Mouse (Mus musculus): Measurements from ENCODE around the gene Yrdc. TPM values are rescaled to one million over a fixed set of nuclear protein-coding genes. Genes with fewer than 3 reads are reported as not detected.

The Yrdc gene
- polyA plus RNA-seq, 1 experiment from 2014 or later, result 16.4 TPM

DNA sequence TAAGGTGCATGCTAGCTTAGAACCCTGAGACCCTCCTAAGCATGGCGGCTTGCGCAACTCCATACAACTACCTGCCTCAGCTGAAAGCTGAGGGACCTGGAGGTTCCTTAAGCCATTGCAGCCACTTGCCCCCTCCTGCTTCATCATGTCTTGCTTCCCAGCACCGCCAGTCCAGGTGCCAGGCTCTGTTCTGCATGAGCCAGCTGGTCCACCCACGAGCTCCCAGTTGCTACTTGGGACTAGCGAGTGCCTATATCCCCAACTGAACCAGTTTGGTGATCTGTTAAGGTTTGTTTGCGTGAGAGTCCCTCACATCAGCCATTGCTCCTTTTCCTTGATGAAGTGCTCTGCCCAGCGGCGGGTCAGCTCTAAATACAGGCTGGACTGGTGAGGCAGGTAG lies 5.8 kb downstream of the Yrdc start:
- H3K4me1 ChIP-seq (replicated peaks), result peaks cover 17% of the 10 kb centered on the region
- no peak overlapping the region for H3K4me3 ChIP-seq (replicated peaks)
- peaks cover 23% of the 10 kb centered on the region for H3K27me3 ChIP-seq
- no peak overlapping the region for H3K9ac ChIP-seq
- WGBS (ENCODE audit: insufficient replicate concordance), result 82% methylated on average over 8 of the region's 8 CpGs
- H3K9me3 ChIP-seq (replicated peaks), result no peaks in the 10 kb centered on the region
- no peak for ATAC-seq (ENCODE audit: insufficient read depth)
- no peak overlapping the region for H3K4me2 ChIP-seq
- H3K27ac ChIP-seq (replicated peaks), result no peak overlapping the region
- H3K36me3 ChIP-seq (replicated peaks), result peaks cover 43% of the 10 kb centered on the region

DNA sequence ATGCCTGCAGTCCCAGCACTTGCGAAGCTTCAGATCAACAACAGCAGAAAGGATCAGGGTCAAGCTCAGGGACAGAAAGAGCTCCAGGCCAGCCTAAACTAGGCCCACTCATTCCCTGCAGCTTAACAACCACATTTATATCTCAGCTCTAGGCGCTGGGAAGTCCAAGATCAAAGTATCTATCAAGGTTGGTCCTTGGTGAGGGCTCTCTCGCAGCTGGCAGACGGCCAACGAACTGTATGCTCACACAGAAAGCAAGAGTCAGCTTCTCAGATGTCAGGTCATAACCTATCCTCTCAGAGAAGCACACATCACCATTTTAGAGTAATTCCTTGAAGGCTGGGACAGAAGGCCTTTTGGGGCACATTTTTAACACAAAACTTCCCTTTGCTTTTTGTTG lies 7.9 kb downstream of the Yrdc start:
- H3K36me3 ChIP-seq (replicated peaks), result peaks cover 30% of the 10 kb centered on the region
- H3K4me3 ChIP-seq (replicated peaks), result no peak overlapping the region
- 62% methylated on average over 5 of the region's 5 CpGs for WGBS (ENCODE audit: insufficient replicate concordance)
- H3K9ac ChIP-seq, result no peak overlapping the region
- peaks cover 44% of the 10 kb centered on the region for H3K27me3 ChIP-seq
- no peak overlapping the region for H3K4me2 ChIP-seq
- no peak for ATAC-seq (ENCODE audit: insufficient read depth)
- H3K9me3 ChIP-seq (replicated peaks), result no peaks in the 10 kb centered on the region
- H3K27ac ChIP-seq (replicated peaks), result no peak overlapping the region
- H3K4me1 ChIP-seq (replicated peaks), result no peaks in the 10 kb centered on the region

DNA sequence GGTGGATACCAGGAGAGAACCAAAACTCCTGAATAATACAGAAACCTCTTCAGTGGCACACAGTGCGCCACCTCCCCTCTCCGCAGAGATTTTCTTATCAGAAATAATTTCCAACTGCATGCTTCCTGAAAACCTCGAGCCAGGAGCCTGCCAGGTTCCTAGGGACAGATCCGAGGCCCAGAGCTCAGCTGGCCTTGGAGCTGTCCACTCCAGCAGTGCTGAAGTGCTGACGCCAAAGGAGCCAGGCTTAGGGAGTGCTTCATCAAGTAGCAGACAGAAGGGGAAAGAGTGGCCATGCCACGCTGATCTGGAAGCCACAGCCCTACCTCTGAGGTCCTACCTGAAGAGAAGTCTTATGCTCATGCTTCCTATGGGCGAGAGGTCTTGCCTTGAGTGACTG lies 10.0 kb downstream of the Yrdc start:
- H3K4me3 ChIP-seq (replicated peaks), result no peak overlapping the region
- H3K4me2 ChIP-seq, result no peak overlapping the region
- ATAC-seq (ENCODE audit: insufficient read depth), result no peak
- H3K27me3 ChIP-seq, result peaks cover 55% of the 10 kb centered on the region
- H3K36me3 ChIP-seq (replicated peaks), result peaks cover 12% of the 10 kb centered on the region
- H3K27ac ChIP-seq (replicated peaks), result no peak overlapping the region
- no peaks in the 10 kb centered on the region for H3K9me3 ChIP-seq (replicated peaks)
- WGBS (ENCODE audit: insufficient replicate concordance), result 8% methylated on average over 7 of the region's 7 CpGs
- no peak overlapping the region for H3K9ac ChIP-seq
- H3K4me1 ChIP-seq (replicated peaks), result no peaks in the 10 kb centered on the region

DNA sequence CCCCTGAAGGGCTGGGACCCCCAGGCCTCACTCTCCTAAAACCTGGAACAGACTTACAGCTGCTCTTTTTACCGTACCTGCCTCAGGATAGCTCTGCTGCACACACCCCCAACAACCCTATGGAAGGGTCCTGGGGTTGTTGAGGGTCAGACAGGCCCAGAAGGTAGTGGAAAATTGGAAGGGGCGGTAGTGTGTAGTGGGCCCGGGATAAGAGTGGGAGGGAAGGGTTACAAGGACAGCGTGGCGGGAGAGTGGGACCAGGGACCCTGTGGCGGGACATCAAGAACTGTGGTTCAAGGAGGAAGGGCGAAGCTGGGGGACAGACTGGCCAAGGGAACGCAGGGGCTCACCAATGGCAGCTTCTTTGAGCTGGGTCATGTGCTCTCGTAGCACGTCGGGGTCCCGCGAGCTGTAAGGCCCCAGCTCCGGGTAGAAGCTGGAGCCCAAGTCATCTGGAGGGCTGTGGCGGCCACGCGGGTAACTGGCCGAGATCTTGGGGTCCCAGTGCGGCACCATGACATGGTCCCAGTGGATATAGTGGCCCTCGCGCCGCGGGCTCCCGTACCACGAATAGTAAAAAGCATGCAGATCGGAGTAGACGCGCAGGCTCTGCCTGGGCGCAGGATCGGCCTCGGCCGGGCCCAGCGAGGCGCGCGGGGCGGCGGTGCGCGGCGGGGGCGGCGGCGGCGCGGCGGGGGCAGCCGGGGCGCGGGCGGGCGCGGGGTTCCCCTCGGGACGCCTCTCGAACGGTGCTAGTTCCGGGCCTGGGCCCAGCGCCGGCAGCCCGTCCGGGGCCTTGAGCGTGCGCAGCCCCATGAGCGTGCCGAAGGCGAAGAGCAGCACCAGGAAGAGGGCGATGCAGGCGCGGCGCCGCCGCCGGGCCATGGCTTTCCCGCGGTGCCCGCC lies 11.1 kb downstream of the Yrdc start, which contains the start of gene Maneal:
TSS of gene Maneal (minus strand) at position 889 of the 906 bp plus-strand sequence.
- H3K4me1 ChIP-seq (replicated peaks), result no peaks in the 10 kb centered on the region
- peaks cover 55% of the 10 kb centered on the region for H3K27me3 ChIP-seq
- H3K4me3 ChIP-seq (replicated peaks), result peak within 1 kb of the TSS; percentile 23
- no peaks in the 10 kb centered on the region for H3K9me3 ChIP-seq (replicated peaks)
- peak within 1 kb of the TSS; percentile 50 for H3K4me2 ChIP-seq
- H3K36me3 ChIP-seq (replicated peaks), result peaks cover 5% of the 10 kb centered on the region; the same call in 1 of the 2 replicates
- H3K27ac ChIP-seq (replicated peaks), result no peak within 1 kb of the TSS
- no peak for ATAC-seq (ENCODE audit: insufficient read depth)
- WGBS (ENCODE audit: insufficient replicate concordance), result 5% methylated on average over 71 of the region's 77 CpGs
- no peak within 1 kb of the TSS for H3K9ac ChIP-seq

DNA sequence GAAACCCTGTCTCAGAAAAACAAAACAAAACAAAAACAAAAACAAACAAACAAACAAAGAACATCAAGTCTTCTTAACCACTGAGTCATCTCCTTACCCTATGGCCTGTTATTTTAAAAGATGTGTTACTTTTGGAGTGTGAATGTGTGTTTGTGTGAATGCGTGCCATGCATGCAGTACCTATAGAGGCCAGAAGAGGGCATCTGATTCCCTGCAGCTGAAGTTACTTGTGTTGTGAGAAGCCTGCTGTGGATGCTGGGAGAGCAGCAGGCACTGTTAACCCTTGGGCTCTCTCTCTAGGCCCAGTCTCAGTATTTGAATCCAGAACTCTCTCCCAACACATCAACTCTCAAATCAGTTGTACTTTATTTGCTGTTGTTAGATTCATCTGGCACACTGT lies 22.2 kb downstream of the Yrdc start:
- H3K9me3 ChIP-seq (replicated peaks), result no peaks in the 10 kb centered on the region
- no peak overlapping the region for H3K27ac ChIP-seq (replicated peaks)
- H3K27me3 ChIP-seq, result no peaks in the 10 kb centered on the region
- no peaks in the 10 kb centered on the region for H3K4me1 ChIP-seq (replicated peaks)
- no peak overlapping the region for H3K4me2 ChIP-seq
- H3K9ac ChIP-seq, result no peak overlapping the region
- WGBS (ENCODE audit: insufficient replicate concordance), result 78% methylated on average over 1 of the region's 1 CpGs
- no peak for ATAC-seq (ENCODE audit: insufficient read depth)
- no peak overlapping the region for H3K4me3 ChIP-seq (replicated peaks)
- H3K36me3 ChIP-seq (replicated peaks), result no peaks in the 10 kb centered on the region

DNA sequence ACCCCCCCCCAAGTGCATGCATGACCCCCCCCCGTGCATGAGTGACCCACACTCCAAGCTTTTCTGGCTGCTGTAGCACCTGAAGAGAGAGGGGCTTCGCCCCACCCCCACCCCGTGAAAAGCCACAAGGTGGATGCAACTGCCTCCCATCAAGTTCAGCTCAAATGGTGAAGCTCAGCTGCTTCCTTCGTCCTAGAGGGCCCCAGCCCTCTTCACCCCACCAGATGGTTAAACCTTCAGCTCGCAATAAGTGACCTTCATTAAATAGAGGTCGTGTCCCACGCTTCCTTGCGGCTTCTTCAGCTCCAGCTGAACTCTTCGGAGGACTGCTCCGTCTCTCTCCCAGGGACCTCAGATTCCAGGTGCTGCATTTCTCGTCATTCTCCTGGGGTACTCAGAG lies 30.1 kb downstream of the Yrdc start, which contains the start of gene Epha10:
TSS of gene Epha10 (plus strand) at position 301 of the 400 bp plus-strand sequence.
- Histone ChIP-seq H3K27me3 (peaks cover 70% of the 10 kb centered on the region), H3K4me2 (peak within 1 kb of the TSS; percentile 6)

DNA sequence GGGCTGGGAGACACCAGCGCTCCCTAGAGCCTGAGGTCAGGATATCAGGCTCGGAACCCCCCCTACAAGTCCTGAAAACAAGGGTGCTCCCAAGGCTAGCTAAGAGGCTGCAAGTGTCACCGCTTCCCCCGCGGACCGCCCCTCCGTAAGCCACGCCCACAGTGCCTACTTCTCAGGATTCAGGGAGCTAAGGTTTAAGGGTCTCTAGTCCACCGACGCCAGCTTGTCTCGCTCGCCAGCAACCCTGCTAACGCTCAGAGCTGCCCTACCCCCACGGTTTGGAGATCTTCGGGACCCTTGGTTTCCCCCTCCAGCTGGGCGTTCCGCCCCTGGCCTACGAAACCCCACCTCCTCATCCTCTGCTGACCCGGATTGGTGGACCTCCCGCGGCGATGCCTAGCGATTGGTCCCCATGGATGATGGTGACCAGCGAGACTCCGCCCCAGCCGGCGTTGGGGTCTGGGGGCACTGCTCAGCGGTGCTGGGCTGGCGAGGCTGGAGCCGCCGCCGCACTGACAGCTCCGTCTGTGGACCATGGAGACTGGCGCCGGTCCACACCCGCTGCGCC lies 30.9 kb downstream of the Yrdc start:
- Histone ChIP-seq H3K4me3 (replicated peaks) (0 out of 2 replicates have a peak overlapping the region, but pooled peaks have one; percentile 3), H3K36me3 (replicated peaks) (no peaks in the 10 kb centered on the region), H3K4me2 (peak overlapping the region; percentile 6), H3K9me3 (replicated peaks) (no peaks in the 10 kb centered on the region), H3K9ac (no peak overlapping the region), H3K27me3 (peaks cover 78% of the 10 kb centered on the region), H3K27ac (replicated peaks) (no peak overlapping the region), H3K4me1 (replicated peaks) (no peaks in the 10 kb centered on the region)
- no peak for ATAC-seq (ENCODE audit: insufficient read depth)
- WGBS (ENCODE audit: insufficient replicate concordance), result 2% methylated on average over 36 of the region's 37 CpGs

More for the DNA sequence above, 30.1 kb downstream of the Yrdc start, which contains the start of gene Epha10:
- H3K4me3 ChIP-seq (replicated peaks), result 0 out of 2 replicates have a peak within 1 kb of the TSS, but pooled peaks have one; percentile 3
- no peaks in the 10 kb centered on the region for H3K36me3 ChIP-seq (replicated peaks)
- 5% methylated on average over 11 of the region's 11 CpGs for WGBS (ENCODE audit: insufficient replicate concordance)
- no peak within 1 kb of the TSS for H3K27ac ChIP-seq (replicated peaks)
- no peaks in the 10 kb centered on the region for H3K4me1 ChIP-seq (replicated peaks)
- H3K9ac ChIP-seq, result no peak within 1 kb of the TSS
- ATAC-seq (ENCODE audit: insufficient read depth), result no peak
- no peaks in the 10 kb centered on the region for H3K9me3 ChIP-seq (replicated peaks)

DNA sequence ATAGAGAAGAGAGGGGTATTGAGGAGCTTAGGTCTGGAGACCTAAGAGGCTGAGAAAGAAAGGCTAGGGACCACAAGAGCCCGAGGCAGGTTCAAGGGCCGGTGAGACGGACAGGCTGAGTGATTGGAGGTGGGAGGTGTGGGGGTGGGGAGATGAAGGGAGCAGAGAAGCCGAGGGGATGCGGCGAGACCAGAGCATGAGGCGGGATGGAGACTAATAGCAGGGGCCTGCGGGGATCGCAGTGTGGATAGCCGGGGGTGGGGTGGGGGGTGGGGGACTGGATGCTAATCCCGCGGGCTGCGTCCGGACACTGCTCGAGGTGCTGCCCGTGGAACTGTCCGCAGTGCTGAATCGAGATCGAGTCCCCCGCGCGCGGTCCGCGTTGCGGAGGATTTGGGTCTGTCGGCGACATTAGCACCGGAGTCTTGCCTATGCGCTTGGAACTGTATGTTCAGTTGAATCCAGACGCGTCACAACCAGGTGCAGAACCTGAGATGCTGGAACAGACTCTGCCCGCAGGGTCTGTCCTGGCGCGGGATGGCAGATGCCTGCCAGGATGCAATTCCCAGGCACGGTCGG lies 31.8 kb downstream of the Yrdc start:
- Histone ChIP-seq H3K36me3 (replicated peaks) (no peaks in the 10 kb centered on the region), H3K4me2 (no peak overlapping the region), H3K4me3 (replicated peaks) (no peak overlapping the region), H3K27ac (replicated peaks) (no peak overlapping the region), H3K9ac (no peak overlapping the region), H3K27me3 (peaks cover 82% of the 10 kb centered on the region), H3K9me3 (replicated peaks) (no peaks in the 10 kb centered on the region), H3K4me1 (replicated peaks) (no peaks in the 10 kb centered on the region)
- under 1% methylated on average over 37 of the region's 37 CpGs for WGBS (ENCODE audit: insufficient replicate concordance)
- no peak for ATAC-seq (ENCODE audit: insufficient read depth)

DNA sequence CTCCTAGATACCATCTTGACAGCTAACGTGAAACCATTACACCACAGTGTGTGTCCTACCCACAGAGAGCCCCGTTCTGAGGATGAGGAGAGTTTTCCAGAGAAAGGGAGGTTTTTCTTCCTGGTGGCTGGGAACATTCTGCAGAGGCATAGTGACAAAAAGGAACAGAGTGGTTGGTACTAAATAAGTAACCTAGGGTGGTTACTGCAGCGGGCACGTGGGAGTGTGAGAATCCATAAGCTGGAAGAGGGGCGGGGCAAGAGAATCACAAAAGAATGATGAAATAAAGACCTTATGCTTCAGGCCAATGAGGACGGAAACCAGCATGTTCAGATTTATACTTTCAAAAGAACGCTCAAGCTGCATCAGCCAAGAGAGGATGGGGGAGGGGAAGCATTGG lies 38.2 kb downstream of the Yrdc start:
- 53% methylated on average over 7 of the region's 7 CpGs for WGBS (ENCODE audit: insufficient replicate concordance)
- Histone ChIP-seq H3K4me2 (no peak overlapping the region), H3K9ac (no peak overlapping the region), H3K27me3 (peaks cover 69% of the 10 kb centered on the region), H3K27ac (replicated peaks) (no peak overlapping the region), H3K36me3 (replicated peaks) (no peaks in the 10 kb centered on the region), H3K9me3 (replicated peaks) (no peaks in the 10 kb centered on the region), H3K4me3 (replicated peaks) (no peak overlapping the region), H3K4me1 (replicated peaks) (no peaks in the 10 kb centered on the region)
- ATAC-seq (ENCODE audit: insufficient read depth), result no peak

DNA sequence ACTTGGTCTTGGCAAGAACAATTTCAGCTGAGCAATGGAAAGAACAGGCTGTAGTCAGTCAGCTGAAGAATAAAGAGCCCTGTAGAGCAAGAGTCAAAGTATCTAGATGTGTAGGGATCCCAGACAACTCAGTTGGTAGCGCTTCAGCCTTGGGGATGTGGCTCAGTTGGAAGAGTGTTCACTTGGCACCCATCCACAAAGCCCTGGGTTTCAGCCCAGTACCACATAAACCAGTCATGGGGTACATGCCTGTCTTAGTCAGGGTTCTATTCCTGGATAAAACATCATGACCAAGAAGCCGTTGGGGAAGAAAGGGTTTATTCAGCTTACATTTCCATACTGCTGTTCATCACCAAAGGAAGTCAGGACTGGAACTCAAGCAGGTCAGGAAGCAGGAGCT lies 39.5 kb downstream of the Yrdc start:
- Histone ChIP-seq H3K9ac (no peak overlapping the region), H3K27ac (replicated peaks) (no peak overlapping the region), H3K9me3 (replicated peaks) (no peaks in the 10 kb centered on the region), H3K4me2 (no peak overlapping the region), H3K4me3 (replicated peaks) (no peak overlapping the region), H3K27me3 (peaks cover 70% of the 10 kb centered on the region), H3K36me3 (replicated peaks) (no peaks in the 10 kb centered on the region), H3K4me1 (replicated peaks) (peaks cover 5% of the 10 kb centered on the region; the same call in 1 of the 2 replicates)
- 59% methylated on average over 2 of the region's 2 CpGs for WGBS (ENCODE audit: insufficient replicate concordance)
- ATAC-seq (ENCODE audit: insufficient read depth), result no peak

DNA sequence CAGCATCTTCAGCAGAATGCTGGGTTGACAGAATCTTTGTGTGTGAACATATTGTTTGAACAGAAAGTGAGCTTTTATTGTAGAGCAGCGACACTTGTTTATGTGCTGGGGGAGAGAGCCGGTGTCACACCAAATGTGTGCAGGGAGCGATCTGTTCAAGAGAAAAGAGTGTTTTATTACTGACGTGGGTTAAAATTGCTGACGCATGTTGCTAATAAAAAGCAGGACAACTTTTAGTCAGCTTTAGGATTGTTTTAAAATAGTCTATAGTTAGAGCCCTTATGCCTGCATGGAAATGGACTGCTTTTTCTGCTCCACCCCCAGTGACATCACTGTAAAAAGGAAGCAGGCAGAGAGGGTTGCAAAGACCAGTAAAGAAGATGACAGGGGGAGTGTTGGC lies 40.4 kb downstream of the Yrdc start:
- 62% methylated on average over 5 of the region's 5 CpGs for WGBS (ENCODE audit: insufficient replicate concordance)
- ATAC-seq (ENCODE audit: insufficient read depth), result no peak
- H3K4me3 ChIP-seq (replicated peaks), result no peak overlapping the region
- no peak overlapping the region for H3K4me2 ChIP-seq
- peaks cover 70% of the 10 kb centered on the region for H3K27me3 ChIP-seq
- H3K36me3 ChIP-seq (replicated peaks), result no peaks in the 10 kb centered on the region
- no peak overlapping the region for H3K27ac ChIP-seq (replicated peaks)
- H3K4me1 ChIP-seq (replicated peaks), result peaks cover 6% of the 10 kb centered on the region; the same call in 1 of the 2 replicates
- no peaks in the 10 kb centered on the region for H3K9me3 ChIP-seq (replicated peaks)
- H3K9ac ChIP-seq, result no peak overlapping the region

Data from liver, embryonic 15.5 days (tissue).